Mouse (Mus musculus): ENCODE results near the gene Dcp1b. TPM values are rescaled to one million over a fixed set of nuclear protein-coding genes. Genes with fewer than 3 reads are reported as not detected.
"Not testable (repeated sequence)": the region's sequence is repeated elsewhere in the genome, so short reads cannot be mapped to it uniquely, and the experiment has no call there.

Dcp1b gene
- total RNA-seq, 2 experiments from 2014 or later = 2.6 to 3.3 TPM

DNA sequence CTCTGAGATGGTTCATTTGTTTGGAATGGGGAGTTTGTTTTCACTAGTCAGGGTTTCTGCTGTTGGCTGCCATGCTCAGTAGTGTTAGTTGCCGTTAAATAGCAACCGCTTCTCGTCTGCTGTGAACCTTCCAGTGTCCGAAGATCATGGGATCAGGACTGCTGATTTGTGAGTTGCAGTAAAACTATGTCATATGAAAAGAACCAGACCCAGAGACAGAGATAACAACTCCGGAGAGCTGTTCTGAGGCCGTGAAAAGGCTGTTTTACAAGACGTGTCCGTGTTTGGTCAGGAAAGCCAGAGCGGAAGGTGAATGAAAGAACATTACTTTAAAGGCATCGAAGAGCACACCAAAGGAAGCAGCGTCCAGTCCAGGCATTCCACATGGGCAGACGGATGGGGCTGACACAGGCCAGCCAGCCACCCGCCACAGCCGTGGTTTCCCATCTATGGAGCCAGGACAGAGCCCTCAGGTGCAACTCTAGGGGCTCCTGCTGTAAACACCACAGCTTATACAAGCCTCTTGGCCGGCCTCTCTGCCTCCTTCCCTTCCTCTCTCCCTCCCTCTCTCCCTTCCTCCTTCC is 18.6 kb downstream of the Dcp1b start:
- DNase-seq (ENCODE audit: low spot score) = no peak
- intact Hi-C loops (cut with DNase I) = loop anchor here (2.0 to 5.0 kb wide), 2 partner anchors 13 to 51 kb away; no protein-coding TSS in a partner anchor

DNA sequence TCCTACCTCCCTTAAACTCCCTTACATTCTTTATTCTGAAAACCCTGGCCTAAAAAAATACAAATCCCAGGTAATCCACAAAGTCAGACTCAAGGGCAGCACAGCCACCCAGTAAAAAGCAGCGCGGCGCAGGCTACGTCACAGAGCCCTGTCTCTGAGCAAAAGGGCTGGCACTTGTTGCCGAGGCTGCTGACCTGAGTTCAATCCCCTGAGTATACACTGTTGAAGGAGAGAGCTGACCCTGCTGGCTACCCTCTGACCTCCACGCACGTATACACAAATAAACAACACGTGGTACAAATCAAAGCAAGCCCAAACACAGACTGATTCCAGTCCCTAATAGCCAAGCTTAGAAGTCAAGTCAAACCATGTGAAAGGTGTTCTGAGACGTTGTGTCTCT is 19.1 kb downstream of the Dcp1b start:
- no peak for DNase-seq (ENCODE audit: low spot score)
- intact Hi-C loops (cut with DNase I) = loop anchor here (2.0 to 5.0 kb wide), 2 partner anchors 13 to 52 kb away; no protein-coding TSS in a partner anchor

DNA sequence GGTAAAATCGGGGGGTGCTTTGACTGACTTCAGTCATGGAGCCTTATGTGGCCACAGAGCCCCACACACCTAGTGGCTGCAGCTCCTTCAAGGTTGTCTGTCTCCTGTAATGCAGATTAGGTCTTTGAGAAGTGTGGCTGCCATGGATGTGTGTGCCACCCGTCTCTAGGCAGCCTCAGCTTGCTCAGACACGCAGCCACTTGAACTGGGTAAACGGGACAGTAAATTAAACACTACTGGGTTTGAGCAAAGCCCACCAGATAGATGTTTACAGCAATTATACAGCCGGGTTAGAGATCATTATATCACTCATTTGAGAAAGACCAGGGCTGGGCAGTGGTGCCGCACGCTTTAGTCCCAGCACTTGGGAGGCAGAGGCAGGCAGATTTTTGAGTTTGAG is 19.5 kb downstream of the Dcp1b start:
- intact Hi-C loops (cut with DNase I) = loop anchor here (2.0 to 5.0 kb wide), 2 partner anchors 14 to 52 kb away; no protein-coding TSS in a partner anchor

DNA sequence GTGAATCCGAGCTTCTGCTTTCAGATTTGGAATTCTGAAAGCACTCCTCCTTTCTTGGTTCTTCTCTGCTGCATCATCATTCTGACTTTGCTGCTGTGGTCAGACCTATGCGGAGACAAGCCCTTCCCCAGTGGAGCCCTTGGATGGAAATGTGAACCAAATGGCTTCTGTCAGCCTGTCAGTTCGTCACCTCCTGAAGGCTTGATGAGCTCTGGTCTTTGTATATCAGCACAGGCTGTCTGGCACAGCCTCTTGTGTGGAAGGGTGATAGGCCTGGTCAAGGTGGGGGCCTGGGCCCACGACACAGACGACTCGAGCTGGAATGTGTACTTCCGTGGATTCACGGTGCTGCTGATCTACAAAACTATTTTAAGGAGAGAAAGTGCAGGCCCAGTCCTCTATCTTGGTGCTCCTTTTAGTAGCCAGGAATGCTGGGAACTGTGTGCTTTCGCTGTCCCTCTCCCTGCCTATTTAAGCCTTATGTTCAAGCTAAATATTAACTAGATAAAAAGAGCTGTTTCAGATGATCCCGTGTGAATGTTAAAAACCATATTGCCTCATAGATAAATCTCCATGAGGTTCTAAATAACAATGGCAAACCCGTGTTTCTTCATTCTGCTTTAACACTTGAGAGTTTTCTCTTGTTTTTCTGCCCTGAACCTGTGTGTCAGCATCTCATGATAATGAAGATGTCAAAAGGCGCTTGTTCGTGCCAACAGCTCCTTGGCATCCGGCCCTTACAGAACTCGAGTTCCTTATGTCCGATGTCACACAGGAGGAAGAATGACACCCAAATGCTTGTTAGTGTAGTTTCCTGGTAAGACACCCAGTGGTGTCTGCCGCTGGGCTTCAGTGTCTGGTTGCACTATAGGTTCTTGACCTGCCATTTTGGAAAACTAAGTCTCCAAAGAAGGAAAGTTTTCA is 21.6 kb downstream of the Dcp1b start, which contains the start of gene Cacna1c:
Cacna1c (minus strand) TSS at position 37 of the 924 bp plus-strand sequence.
- DNase-seq (ENCODE audit: low spot score) = peak; percentile 50
- intact Hi-C loops (cut with DNase I) = no loop called here

More for the DNA sequence above, 19.5 kb downstream of the Dcp1b start:
- DNase-seq (ENCODE audit: low spot score) = no peak

DNA sequence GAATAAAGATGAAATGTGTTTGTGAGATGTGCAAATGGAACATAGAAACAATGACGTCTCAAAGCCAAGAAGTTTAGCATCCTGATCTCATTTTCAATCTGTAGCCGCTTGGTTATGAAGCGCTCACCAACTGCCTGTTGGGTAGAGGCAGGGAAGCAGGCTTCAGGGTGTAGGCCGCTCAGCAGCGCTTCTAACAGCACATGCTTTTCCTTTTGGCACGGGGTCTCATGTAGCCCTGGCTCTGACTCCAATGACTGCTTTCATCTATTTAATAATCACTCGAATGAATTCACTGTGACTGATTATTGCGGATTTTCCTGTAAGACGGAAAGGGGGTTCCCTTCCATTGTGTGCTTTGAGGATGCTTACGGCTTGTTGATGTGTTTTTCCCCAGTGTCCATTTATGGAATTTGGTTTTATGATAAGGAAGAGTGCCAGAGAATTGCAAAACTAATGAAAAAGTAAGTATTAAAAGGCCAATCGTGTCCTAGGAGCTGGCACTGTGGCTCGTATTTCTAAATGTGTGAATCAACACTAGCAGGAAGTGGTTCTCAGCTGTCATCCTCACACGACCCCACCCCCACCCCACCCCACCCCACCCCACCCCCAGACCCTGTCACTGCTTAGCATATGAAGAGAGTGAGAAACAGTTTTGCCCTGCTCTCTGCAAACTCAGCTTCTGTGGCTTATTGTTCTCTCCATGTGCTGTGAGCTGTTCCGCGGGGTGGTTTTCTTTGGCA is 23.7 kb downstream of the Dcp1b start:
- intact Hi-C loops (cut with DNase I) = no loop called here
- no peak for DNase-seq (ENCODE audit: low spot score)

DNA sequence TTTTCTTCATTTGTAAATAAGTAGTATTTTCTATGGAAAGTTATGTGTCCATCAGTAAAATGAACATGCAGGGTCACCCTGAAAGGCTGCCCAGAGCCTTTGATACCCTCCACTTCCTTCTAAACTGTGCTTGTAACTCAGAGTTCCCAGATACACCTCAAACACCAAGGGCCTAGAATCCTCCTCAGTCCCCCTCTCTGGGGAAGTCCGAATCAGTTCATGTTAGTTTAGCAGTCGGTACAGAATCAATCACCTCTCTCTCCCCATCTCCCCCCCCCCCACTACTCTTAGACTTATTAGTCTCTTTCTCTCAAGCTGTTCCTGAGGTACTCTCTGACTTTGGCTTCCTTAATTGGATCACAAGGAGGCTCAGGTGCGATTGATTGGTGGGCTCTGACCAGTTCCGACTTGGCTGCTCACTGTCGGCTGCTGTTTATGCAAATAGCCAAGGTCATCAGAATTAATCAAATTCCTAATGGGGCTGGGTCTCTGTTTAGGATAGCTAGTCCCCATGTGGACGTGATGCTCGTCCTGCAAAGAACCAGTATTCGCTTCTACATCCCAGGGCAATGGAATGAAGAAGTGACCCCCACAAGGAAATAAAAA is 24.3 kb downstream of the Dcp1b start:
- intact Hi-C loops (cut with DNase I) = no loop called here

DNA sequence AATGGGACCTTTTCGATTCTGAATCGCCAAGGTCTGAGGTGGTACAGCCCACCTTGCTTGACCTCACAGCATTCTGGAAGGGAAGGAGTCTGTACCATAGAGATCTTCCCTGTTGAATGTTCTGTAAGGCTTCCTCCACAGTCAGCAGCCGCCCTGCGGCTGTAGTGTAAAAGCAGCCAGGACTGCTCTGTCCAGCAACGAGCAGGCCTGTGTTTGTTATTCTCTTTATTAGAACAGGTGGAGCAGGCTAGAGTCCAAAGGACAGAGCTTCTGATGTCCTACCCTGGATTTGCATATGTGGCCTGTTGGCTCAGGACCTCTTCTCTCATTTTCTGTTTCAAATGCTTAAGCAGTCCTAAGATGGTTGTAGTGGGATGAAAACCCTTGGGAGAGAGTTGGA is 25.3 kb downstream of the Dcp1b start:
- intact Hi-C loops (cut with DNase I) = no loop called here
- no peak for DNase-seq (ENCODE audit: low spot score)

More for the DNA sequence above, 24.3 kb downstream of the Dcp1b start:
- no peak for DNase-seq (ENCODE audit: low spot score)

DNA sequence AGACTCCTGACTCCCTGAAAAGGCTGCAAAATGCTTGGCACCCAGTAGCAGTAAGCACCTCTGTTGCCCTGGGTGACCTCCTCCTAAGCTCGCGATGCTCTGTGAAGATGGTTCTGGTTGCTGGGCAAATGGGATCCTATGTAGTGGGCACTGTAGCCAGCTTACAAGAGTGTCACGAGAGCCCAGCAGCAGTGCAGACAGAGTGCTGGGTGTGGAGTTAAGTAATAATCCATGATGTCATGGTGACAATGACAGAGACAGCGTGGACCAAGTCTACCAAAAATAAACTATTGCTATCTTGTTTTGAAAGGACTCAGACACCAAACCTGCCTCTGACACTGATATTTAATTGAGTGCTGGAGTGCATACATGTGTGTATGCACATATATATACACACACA is 26.5 kb downstream of the Dcp1b start:
- intact Hi-C loops (cut with DNase I) = no loop called here
- no peak for DNase-seq (ENCODE audit: low spot score)

DNA sequence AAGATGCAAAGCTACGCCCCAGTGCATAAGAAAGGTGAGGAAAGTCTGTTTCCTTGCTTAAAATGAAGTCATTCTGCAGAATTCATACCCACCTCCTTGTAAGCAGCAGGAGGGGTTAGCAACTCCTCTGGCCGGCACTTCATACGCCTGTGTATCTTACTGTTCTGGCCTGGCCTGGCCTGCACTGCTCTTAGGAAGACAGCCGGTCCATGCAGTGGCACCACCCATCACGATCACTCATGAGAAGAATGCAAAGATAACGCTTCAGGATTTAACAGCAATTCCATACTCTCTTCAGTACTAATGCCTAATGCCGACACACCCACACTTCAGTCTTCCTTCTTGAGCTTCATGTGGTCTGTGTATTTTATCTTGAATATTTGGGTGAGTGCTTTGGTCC is 29.2 kb downstream of the Dcp1b start:
- no peak for DNase-seq (ENCODE audit: low spot score)
- intact Hi-C loops (cut with DNase I) = no loop called here

DNA sequence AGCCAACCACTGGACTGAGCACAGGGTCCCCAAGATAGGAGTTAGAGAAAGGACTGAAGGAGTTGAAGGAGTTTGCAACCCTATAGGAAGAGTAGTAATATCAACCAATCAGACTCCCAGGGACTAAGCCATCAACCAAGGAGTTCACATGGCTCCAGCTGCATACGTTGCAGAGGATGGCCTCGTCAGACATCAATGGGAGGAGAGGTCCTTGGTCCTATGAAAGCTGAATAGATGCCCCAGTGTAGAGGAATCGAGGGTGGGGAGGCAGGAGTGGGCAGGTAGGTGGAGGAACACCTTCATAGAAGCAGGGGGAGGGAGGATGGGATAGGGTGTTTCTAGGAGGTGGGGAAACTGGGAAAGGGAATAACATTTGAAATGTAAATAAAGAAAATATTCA is 29.9 kb downstream of the Dcp1b start:
- intact Hi-C loops (cut with DNase I) = no loop called here
- DNase-seq (ENCODE audit: low spot score) = no peak

DNA sequence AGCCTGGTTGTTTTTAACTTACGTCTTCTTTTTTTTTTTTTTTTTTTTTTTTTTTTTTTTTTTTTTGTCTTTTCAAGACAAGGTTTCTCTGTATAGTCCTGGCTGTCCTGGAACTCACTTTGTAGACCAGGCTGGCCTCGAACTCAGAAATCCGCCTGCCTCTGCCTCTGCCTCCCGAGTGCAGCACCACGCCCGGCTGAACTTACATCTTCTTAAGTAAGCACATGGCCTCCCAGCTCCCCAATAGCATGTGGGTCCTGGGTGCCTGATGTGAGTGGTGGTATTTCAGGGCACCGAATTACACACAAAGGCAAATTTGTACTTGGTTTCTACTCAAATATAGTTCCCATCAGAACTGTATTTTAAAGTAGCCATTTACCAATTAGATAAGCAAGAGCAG is 31.0 kb downstream of the Dcp1b start:
- intact Hi-C loops (cut with DNase I); DNase-seq (ENCODE audit: low spot score): not testable (repeated sequence)

DNA sequence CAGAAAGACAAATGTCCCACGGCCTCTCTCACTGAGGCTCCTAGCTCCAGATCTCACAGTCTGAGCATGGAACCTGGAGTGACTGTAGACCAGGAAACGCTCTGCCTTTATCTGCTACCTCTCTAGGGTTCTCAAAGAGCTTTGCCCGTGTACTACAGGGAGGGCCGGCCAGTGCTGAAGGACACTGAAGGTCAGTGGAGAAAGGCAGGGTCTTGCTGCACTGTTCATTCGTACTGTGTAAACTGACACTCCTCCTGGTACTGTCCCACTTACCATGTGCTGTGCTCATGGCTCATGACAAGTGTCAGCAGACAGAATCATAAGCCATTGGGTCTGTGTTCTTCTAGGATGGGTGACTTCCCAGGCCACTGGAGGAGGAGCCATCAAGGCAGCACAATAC is 38.3 kb downstream of the Dcp1b start:
- intact Hi-C loops (cut with DNase I) = no loop called here

DNA sequence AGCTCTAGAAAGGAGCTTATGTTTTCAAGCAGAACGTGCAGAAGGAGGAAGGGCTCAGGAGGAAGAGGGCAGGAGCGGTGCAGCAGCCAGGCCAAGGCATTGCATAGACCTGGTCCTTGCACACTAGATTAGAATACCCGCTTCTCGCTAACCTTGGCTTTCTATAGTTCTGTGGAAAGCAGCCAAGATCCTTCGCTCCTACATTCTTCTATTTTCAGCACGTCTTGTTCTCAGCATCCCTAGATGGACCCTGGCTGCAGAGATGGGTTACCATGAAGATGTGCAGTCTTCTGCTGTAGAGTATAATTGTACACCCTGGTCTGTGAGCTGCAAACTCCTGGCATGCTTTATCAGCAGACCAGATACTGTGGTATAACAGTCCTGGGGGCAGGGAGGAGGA is 39.1 kb downstream of the Dcp1b start:
- DNase-seq (ENCODE audit: low spot score) = no peak
- intact Hi-C loops (cut with DNase I) = no loop called here

More for the DNA sequence above, 38.3 kb downstream of the Dcp1b start:
- no peak for DNase-seq (ENCODE audit: low spot score)

DNA sequence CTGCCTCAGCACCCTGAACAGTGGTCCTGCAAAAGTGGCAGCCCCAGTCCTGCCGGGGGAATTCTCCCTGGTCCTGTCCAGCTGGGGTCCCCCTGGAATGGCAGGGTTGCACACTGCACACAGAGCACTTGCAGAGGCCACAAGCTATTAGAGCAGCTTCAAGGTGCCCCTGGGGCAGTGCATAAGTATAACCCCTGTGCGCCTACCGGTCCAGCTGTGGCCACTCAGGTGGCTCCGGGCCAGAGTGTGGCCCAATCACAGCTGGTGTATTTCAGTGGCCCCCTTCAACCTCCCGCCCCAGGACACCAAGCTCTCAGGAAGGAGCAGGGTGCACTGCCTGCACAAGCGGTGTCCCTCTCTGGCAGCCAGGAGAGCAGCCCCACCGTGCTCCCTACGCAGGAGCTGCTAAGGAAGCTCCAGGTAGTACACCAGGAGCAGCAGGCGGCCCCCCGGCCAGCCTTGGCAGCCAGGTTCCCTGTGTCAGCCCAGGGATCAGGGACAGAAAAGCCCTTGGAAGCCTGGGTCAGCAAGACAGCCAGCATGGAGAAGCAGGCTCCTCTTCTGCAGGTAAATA is 40.1 kb downstream of the Dcp1b start:
- DNase-seq (ENCODE audit: low spot score) = no peak
- intact Hi-C loops (cut with DNase I) = no loop called here

DNA sequence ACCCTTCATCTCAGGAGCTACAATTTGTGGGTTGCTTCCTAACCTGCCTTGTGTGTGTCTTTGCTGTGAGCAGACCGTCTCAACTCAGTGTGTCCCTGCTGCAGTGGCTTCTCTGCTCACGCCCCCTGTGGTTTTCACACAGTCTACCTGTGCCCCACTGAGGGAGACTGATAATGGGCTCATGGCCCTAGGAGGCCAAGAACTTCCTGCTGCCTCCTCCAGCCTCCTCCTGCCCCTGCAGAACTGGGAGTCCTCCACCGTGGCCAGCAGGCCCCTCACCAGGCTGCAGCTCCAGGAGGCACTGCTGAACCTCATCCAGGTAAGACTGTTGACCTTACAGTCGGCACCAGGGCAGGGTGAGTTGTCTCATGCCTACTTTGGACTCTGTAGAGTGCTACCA is 42.6 kb downstream of the Dcp1b start:
- no peak for DNase-seq (ENCODE audit: low spot score)
- intact Hi-C loops (cut with DNase I) = no loop called here

DNA sequence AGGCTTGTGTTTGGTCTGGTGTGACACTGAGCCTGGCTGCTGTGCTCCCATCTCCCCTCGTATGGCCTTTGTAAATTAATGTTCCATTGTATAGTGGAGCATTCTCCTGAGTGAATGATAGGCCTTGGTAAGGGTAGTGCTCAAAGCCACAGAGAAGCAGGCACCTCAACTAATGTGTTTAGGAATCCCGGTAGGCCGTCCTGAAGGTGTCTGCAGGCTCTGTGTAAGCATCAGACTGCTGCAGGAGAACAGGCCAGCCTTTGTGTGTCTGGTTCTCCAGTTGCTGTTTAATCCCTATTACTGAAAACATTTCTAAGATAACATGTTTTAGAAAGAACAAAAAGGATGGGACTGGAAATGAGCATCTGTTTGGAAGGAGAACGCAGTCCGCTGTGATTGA is 43.5 kb downstream of the Dcp1b start:
- intact Hi-C loops (cut with DNase I) = no loop called here
- DNase-seq (ENCODE audit: low spot score) = no peak

DNA sequence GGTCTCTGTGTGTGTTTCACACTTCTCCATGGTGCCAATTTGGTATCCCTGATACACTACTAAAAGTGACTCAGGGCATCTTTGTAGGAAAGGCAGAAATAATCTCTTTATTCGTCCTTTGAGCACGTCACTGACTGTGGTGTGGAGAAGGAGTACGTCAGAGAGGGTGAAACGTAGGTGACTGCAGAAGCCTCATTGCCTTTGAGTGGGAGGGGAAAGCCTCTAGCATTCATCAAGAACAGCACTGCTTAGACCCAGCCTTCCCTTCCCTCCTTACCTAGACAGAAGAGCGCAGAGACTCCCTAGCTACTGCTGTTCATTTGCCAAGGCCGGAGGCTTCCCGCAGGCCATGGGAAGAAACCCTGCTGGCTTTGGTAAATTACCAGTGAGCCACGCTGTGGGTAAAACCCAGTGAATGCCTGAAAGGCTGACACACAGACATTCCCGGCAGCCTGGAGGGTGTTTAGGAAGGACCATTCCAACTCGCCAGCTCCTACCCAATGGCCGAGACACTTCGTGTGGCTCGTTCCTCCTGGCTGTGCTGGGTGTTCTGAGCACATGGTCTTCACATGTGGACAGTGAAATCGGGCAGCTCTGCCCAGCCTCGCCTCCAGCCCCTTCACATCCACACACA is 44.3 kb downstream of the Dcp1b start:
- DNase-seq (ENCODE audit: low spot score) = no peak
- intact Hi-C loops (cut with DNase I) = no loop called here

DNA sequence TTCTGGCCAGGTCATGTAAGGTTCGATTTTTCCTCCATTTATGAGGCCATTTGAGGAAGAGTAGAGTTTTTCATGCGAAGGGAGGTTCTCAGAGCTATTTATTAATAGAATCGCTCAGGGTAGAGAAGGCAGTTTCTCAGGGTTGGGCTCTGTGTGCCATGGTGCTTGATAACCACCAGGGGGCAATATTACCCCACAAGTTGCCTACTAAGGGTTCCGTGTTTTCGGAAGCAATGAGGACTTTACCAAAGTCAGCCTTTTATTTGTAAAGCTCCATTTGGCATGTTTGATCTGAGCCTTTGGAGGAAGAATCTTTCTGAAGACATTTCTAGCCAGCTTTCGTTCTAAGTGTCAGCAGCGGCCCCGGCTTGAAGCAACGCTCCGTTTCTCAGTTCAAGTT is 45.2 kb downstream of the Dcp1b start:
- intact Hi-C loops (cut with DNase I) = loop anchor here (1.0 kb wide), 3 partner anchors 129 to 224 kb away; no protein-coding TSS in a partner anchor
- no peak for DNase-seq (ENCODE audit: low spot score)
